Mouse (Mus musculus): ENCODE measurements around the gene Ccdc92.

Gene Ccdc92

DNA sequence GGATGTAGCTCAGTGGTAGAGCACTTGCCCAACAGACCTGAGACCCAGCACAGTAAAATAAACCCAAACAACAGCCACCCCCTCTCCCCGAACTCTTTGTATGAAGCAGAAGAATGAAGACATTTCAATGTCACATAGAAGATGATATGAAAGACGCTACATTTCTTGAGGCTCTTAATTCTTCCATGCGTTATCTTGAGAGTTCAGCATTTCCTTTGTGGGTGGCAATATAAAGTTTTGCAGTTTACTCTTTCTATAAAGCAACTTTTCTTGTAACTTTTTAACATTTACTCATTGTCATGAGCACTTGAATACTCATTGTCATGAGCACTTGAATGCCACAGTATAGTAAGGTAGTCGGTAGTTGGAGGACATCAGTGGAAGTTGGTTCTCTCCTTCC, 8.0 kb downstream of the Ccdc92 start:
- DNase-seq (ENCODE audit: low read depth), result no peak

DNA sequence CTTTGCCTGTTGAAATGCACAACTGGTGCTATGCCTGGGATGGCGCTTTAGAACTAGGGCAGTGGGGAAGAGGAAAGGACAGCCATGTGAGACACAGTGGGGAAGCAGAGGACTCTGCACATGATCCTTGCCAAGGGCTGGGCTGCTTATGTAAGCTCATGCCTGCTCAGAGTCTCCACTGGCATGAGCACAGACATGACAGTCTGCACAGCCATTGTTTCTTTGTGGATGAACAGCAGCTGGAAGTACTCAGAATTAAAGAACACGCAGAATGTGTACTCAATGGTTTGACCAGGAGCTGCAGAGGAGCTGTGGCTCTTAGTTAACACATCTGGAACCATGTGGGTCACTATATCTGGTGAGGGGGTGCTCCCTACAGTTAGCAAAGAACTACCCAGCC, 9.1 kb downstream of the Ccdc92 start:
- no peak for DNase-seq (ENCODE audit: low read depth)

DNA sequence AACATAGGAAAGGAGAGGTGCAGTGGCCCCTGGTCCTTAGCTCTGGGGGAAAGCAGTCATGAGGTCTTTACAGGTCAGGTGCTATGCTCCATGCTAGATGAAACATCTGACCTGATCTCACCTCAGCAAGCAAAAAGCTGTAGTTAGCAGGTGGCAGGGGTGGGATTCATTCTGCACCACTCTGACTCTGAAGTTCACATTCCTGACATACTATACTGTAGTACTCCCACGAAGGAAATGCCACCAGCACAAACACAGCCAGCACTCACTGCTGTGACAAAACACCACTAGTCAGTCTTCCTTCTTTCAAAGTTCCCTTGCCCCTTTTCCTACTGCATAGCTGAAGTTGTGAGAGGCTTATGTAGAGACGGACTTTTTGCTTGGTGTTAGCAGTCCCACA, 9.9 kb downstream of the Ccdc92 start:
- DNase-seq (ENCODE audit: low read depth), result no peak

DNA sequence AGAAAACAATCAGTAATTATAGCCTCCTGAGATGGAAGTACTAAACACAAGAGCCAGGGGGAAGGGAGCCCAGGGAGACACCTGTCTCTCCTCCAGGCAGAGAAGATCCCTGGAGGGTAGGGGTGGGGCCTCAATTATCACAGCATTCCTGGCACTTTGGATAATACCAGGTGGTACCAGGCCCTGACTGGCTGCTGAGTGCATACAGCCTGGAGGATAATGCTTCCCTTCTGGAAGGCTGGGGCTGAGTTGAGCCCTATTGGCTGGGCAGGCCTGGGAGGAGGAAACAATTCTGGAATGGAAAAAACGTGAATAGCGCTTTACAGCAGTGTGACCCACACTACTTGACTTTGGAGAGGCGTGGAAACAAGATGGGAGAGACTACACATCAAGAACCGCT, 10.7 kb downstream of the Ccdc92 start:
- DNase-seq (ENCODE audit: low read depth), result no peak

DNA sequence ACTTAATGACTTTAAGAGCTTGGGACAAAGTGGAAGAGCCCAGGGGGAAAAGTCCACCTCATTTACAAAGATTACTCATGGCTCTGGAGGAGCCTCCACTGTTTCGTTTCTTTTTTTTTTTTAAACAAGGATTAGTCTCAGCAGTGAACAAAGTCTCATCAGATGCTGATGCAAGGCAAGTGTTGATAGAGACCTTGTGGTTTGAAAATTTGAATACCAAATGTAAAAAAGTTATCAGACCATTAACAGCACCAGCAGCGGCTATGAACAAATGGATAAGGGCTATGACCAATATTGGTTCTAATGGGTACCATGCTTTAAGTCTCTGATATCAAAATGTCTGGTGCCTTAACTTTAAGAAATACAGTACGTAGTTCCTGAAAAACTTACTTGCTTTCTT, 13.2 kb downstream of the Ccdc92 start:
- DNase-seq (ENCODE audit: low read depth), result no peak

DNA sequence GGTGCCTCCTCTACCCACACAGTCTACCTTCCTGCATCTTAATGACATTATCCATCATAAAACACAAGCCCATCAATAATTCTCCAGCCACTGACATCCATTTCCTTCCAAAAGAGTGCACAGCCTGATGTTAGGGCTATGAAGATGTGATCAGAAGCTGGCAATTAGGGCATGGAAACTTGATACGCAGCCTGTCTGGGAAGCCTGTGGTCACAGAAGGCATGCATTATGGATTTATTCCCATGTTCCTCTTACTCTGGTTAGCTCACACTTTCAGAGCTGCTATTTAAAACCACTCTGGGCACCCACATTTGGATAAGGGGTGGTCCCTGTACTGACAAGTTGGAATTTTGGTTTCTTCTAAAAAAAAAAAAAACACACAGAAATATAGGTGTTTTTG, 15.2 kb downstream of the Ccdc92 start:
- no peak for DNase-seq (ENCODE audit: low read depth)

DNA sequence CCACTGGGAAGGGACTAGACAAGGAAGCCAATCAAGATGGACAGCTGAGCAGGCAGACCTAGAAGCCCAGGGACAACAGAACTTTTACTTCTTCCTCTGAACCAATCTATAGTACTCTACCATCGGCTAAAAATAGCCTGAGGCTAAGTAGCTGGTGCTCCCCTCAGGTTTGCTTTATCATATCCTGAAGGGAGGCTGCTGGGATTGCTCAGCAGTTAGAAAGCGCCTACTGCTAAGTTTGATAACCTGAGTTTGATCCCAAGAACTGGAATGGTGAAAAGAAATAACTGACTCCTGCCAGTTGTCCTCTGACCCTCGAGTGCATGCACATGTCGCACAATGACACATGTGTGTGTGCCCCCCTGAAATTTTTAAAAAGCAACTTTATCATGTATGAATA, 17.3 kb downstream of the Ccdc92 start:
- no peak for DNase-seq (ENCODE audit: low read depth)

DNA sequence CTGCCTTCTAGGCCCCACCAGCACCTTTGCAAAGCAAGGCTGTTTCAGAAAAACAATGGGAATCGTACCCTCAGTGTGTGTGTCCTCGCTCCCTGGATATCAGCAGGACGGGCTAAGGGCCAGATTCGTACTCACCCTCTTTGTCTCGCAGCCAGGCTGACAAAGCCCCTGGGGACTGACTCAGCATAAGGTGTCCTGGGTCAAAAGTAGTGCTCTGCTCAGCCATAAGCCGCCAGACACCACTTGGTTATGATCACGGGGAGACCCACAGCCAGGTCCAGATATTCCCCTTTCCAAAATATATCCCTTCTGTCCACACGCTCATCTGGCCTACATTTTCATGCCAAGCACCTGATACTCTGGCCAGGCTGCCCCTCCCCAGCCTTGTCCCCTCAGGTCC, 18.8 kb downstream of the Ccdc92 start:
- DNase-seq (ENCODE audit: low read depth), result no peak

DNA sequence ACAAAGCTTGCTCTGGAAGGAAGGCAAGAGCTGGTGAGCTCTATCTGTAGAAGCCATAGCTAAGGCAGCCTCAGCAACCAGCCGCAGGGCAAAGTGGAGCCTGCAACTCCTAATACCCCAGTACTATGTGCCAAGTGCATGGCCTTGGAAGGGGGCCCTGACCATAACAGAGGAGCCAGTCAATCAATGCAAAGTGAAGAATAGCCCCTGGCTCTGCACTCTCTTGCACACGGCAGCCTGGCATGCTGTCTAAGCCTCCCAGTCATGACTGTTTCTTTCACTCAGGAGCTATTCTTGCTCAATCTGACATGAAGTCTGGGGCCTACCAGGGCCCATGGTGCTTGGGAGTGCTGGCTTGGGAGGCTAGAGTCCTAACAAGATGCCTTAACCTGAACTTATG, 21.6 kb downstream of the Ccdc92 start:
- no peak for DNase-seq (ENCODE audit: low read depth)

DNA sequence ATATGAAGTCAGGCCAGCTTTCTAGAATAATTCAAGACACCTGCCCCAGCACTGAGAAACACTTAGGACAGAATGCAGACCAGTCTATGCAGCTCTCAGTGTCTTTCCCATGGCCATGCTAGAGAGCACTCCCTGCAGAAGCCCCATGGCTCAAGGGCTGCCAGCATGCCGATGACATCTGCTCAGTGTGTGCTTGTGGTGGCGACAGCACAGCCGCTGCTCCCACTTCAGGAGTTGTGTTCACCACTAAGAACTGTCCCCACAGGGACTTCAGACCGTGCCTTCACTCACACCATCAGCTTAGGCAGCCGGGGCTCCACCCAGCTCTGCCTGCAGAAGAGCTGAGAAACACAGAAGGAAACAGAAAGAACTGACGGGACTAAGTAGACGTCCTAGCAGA, 22.0 kb downstream of the Ccdc92 start:
- no peak for DNase-seq (ENCODE audit: low read depth)

DNA sequence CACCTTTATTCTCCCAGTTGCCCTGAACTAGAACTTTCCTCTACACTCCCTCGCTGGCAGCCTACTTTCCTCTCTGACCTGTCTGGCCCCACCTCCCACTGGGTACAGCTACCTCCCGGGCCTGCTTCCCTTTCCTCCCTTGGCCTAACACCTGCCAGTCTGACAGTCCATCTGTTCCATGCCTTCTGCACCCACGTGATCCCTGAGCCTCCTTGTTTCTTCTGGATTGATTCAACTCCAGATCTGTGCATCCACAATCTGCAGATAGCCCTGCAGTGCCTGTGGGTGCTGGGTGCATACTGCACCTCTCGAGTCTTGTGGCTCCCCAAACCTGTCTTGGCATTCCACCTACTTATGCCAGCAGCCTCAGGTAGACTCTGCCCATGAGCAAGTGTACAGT, 25.6 kb downstream of the Ccdc92 start:
- no peak for DNase-seq (ENCODE audit: low read depth)

DNA sequence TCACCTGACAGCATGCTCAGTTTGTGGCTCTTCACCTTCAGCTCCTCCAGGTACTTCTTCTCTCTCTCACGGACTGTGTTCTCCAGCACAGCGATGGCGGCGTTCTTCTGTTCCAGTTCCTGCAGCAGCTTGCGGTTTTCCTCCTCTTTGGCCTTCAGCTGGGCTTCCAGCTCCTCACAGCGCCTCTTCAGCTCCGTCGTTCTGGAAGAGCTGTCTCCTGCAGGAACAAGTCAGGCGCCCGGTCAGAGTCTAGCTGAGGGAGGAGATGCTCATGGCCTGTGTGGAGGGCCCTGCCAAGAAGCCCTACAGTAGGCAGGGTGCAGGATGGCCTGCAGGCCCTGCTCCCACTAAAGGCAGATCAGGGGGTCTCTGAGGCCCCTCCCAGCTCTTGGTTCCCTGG, 26.1 kb downstream of the Ccdc92 start:
- no peak for DNase-seq (ENCODE audit: low read depth)

DNA sequence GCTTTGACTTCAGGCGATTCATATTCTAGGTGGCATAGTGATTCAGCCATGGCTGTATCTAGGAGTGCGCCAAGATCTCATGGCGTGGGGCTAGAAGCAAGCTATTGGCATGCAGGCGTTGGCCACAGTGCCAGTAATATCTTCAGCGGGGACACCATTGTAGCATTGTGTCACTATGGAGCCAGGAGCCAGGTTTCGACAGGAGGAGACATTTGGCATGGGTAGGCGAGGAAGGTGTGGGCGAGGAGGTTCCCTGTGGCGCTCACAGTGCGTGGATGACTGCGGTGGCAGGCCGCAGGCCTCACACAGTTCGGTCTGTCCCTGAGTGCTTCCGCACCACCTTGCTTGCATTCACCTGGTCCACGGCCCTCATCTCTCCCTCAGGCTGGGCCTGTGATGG, 27.0 kb downstream of the Ccdc92 start:
- DNase-seq (ENCODE audit: low read depth), result no peak

DNA sequence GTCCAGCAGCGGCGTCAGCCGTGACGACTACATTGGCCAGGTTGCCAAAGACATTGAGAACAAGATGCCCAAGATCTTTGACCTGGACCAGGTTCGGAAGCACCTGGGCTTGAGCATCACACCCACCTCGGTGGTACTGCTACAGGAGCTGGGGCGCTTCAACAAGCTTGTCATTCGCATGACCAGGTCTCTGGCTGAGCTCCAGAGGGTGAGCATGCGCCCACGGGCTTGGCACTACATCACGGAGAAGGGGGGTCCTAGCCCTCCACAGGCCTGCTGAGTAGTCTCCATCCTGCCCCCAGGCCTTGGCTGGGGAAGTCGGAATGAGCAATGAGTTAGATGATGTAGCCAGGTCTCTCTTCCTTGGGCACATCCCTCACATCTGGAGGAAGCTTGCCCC, 31.9 kb downstream of the Ccdc92 start:
- no peak for DNase-seq (ENCODE audit: low read depth)

DNA sequence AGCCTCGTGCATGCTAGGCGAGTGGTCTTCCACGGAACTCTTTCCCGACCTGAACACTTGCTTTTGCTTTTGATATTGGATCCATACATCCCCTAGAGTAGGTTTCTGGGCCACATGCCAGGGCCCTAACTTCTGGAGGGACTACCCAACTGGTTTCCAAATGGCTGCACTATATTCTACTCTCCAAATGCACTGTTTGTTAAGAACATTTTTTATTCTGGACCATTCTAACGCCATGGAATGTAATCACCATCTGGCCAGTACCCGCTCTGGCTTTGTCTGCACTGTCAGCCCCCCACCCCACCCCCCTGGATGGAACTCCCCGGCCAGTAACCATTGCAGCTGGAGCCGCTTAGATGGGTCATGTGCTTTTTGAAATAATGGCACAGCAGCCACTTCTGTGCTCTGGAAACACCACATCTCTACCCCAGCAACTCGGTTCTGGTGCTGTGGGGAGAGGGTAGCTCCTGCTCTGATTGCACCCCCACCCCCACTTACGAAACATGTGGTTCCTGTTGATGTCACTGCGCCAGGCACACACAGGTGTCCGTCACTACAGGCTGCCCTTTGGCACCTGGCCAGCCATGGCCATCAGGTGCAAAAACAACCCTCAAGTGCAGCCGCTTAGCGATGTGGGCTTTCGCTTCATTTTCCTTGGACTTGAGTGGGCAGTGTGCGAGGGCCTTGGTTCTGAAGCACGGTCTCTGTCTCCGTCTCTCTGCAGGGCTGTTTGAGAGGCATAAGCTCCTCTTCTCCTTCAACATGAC, 39.9 kb downstream of the Ccdc92 start:
- no peak for DNase-seq (ENCODE audit: low read depth)

DNA sequence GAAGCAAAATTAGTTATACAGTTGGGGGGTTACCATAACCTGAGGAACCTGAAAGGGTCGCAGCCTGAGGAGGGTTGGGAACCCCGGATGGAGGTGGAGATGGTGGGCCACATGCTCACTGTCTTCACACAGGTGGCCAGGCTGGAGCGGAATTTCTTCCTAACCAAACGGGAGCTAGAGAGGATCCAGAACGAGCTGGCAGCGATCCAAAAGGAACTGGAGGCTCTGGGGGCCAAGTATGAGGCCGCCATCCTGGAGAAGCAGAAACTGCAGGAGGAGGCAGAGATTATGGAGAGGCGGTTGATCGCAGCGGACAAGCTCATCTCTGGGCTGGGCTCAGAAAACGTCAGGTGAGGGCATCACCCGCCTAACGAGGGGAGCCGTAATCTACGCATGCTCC, 45.2 kb downstream of the Ccdc92 start:
- no peak for DNase-seq (ENCODE audit: low read depth)

DNA sequence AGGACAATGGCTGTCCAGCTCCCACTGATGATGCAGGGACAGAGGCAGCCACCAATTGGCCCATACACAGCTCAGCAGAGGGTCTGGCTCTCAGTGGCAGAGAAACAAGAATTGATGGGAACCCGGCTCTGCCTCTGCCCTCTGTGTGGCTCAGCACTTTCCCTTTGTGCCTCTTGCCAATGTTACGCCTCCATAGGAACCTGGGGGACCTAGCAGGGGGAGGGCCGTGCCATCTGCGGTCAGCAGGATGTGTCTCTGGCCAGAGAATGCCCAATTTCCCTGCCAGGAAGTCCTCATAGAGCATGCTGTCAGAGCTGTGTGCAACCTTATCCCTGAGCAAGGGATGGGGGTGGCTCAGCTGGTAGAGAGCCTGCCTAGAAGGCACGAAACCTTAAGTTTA, 47.4 kb downstream of the Ccdc92 start:
- no peak for DNase-seq (ENCODE audit: low read depth)

DNA sequence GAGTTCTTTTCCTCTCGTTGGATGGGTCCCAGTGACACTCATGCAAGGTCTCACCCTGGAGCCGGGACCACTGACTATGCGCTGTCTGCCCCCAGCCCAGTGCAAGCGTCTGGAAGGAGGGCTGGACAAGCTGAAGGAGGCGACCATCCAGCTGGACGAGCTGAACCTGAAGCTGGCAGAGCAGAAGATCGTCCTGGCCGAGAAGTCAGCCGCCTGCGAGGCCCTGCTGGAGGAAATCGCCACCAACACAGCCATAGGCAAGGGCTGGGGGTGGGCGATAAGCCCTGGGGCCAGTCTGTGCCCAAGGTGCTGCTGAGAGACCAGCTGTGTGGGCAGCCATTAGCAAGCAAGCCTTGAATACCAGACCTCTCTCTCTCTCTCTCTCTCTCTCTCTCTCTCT, 49.8 kb downstream of the Ccdc92 start:
- DNase-seq (ENCODE audit: low read depth), result no peak

DNA sequence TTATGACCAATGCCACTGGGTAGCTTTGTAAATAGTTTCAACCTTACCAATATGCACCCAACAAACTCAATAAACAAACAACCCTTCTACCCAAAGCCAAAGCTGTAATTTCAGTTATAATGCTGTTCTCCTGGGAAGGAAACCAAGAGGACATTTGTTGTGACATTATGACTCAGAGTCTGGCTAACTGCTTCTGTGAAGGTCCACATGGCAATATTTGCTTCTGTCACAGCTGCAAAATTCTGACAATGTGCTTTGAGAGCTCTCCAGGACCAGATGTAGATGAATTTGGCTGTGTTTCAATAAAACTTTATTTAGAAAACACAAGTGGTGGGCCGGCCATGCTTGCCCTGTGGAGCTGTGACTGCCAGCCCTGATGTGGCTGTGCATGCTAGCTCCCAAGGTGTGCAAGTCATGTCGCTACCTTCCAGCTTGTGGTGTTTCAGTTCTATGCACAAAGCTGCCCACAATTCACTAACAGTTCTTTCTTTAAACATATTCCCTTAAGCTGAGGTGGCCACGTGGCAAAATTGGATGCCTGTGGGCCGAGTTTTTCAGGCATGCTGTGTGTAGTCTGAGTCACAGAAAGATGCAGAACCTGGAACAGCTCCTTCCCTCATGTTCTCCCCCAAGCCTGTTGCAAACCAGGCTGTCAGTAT, 52.4 kb downstream of the Ccdc92 start:
- DNase-seq (ENCODE audit: low read depth), result no peak

DNA sequence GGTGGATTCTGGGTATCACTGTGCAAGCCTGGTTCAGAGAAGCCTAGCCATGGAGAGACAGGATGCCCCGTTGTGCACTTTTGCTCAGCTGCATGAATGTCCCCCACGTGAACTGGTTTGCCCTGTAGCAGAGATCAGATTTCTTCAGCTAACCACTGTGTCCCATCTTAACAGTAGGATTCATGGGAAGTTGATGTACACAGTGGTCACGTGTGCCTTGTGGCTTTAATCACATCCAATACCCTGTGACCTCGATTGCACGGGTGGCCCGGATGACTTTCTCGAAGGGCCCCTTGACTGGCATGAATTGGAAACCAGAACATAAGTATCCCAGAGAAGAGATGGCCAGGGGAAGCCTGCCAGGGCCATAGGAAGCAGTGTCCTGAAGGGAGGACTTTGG, 70.1 kb downstream of the Ccdc92 start:
- no peak for DNase-seq (ENCODE audit: low read depth)

DNA sequence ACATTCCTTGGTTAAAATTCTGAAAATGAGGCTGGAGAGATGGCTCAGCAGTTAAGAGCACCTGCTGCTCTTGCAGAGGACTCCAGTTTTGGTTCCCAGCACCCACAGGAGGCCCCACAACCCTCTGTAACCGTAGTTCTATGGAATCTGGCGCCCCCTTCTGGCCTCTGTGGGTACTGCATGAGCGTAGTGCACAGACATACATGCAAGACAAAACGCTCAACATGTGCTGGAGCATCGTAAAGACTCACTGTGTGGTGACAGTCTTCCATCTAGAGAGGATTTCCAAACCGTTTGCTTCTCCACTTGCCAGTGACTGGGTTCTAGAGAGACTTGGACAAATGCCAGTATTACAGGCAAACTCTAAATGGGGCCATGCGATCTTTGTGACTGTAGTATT, 76.6 kb downstream of the Ccdc92 start:
- peak; percentile 32 for DNase-seq (ENCODE audit: low read depth)
